Mouse (Mus musculus) CD8-positive naive resting alpha-beta T cell, adult 2 months (primary cell): ENCODE results near the gene Cd44.

Experiments
- DNase-seq, 2 experiments: peaks; one replicate each; pipeline ENCODE4 v3.0.0; 2022; ENCODE audit warnings: low read depth in 2 of 2, low spot score in 2 of 2

Gene Cd44

GRCm38 (mm10) chr2:102914675-102915074 is 13.2 kb upstream of the Cd44 start:
- no peak for DNase-seq

GRCm38 (mm10) chr2:102913833-102914545 is 12.5 kb upstream of the Cd44 start:
- DNase-seq = no peak

GRCm38 (mm10) chr2:102912951-102913350 is 11.5 kb upstream of the Cd44 start:
- no peak for DNase-seq

- no peak for DNase-seq
These were observed 11.0 kb upstream of the Cd44 start for GRCm38 (mm10) chr2:102912469-102912868.

GRCm38 (mm10) chr2:102909403-102909802 is 7.9 kb upstream of the Cd44 start:
- DNase-seq = no peak

GRCm38 (mm10) chr2:102905604-102906003 is 4.1 kb upstream of the Cd44 start:
- no peak for DNase-seq

GRCm38 (mm10) chr2:102901828-102902223 is 361 bp upstream of the Cd44 start:
- no peak for DNase-seq

- no peak for DNase-seq
These were observed 1.2 kb downstream of the Cd44 start for GRCm38 (mm10) chr2:102900230-102900721.

- no peak for DNase-seq
These were observed 2.2 kb downstream of the Cd44 start for GRCm38 (mm10) chr2:102899238-102899637.

- DNase-seq = no peak
These were observed 2.9 kb downstream of the Cd44 start for GRCm38 (mm10) chr2:102898585-102898984.

- DNase-seq = no peak
These were observed 5.3 kb downstream of the Cd44 start for GRCm38 (mm10) chr2:102896154-102896553.

GRCm38 (mm10) chr2:102895197-102895596 is 6.3 kb downstream of the Cd44 start:
- DNase-seq = no peak

- no peak for DNase-seq
These were observed 6.7 kb downstream of the Cd44 start for GRCm38 (mm10) chr2:102894785-102895184.

- DNase-seq = no peak
These were observed 12.7 kb downstream of the Cd44 start for GRCm38 (mm10) chr2:102888688-102889225.

- no peak for DNase-seq
These were observed 14.3 kb downstream of the Cd44 start for GRCm38 (mm10) chr2:102887137-102887536.

- DNase-seq = no peak
These were observed 15.0 kb downstream of the Cd44 start for GRCm38 (mm10) chr2:102886306-102886935.

- DNase-seq = no peak
These were observed 18.7 kb downstream of the Cd44 start for GRCm38 (mm10) chr2:102882597-102883272.

- no peak for DNase-seq
These were observed 19.4 kb downstream of the Cd44 start for GRCm38 (mm10) chr2:102882004-102882588.

- DNase-seq = no peak
These were observed 23.0 kb downstream of the Cd44 start for GRCm38 (mm10) chr2:102878513-102878912.

- no peak for DNase-seq
These were observed 24.0 kb downstream of the Cd44 start for GRCm38 (mm10) chr2:102877463-102877862.

GRCm38 (mm10) chr2:102876141-102876540 is 25.3 kb downstream of the Cd44 start:
- no peak for DNase-seq
